Mouse (Mus musculus): ENCODE results near the gene Cfb. TPM values are rescaled to one million over a fixed set of nuclear protein-coding genes. Genes with fewer than 3 reads are reported as not detected.
A peak's percentile ranks its signal among the peaks of the same experiment; 100 is the strongest.

The Cfb gene
- polyA plus RNA-seq, 1 experiment from 2014 or later: 2.2 TPM

DNA sequence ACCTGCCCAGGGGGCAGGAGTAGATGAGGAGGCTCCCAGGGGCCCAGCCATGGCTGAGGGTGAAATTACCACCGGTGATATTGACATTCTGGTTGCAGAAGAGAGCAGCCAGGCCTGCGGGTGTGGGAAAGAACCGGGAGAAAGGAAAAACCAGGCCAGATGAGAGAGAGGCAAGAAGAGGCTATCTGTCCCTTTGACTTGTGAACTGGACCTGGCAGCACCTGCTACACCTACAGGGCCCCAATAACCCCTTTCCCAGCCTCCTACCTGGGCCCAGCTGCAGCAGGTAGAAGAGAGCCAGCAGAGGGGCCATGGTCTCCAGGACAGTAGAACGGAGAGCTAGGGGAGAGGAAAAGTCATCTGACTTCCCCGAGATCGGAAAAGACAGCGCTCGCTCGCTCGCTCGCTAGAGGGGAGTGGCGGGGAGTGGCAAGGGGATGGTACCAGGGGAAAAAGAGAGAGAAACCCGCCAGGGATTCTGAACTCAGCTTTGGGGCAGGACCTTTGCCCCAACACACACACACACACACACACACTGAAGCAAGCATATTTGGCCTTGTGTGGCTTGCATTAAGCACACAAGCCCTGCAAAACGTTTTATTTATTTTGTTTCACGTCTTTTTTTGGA, 19.5 kb upstream of the Cfb start, which contains the start of gene Gm20547:
TSS of gene Gm20547 (minus strand) at position 360 of the 628 bp plus-strand sequence.
- no peak within 1 kb of the TSS for H3K4me3 ChIP-seq (replicated peaks)
- no peak within 1 kb of the TSS for H3K4me2 ChIP-seq (replicated peaks)
- no peaks in the 10 kb centered on the region for H3K36me3 ChIP-seq
- WGBS: 10% methylated on average over 15 of the region's 15 CpGs
- ATAC-seq: no peak
- H3K9me3 ChIP-seq: no peaks in the 10 kb centered on the region
- H3K27ac ChIP-seq: no peak within 1 kb of the TSS
- H3K27me3 ChIP-seq: peaks cover 12% of the 10 kb centered on the region
- no peak within 1 kb of the TSS for H3K9ac ChIP-seq (replicated peaks)
- H3K4me1 ChIP-seq (replicated peaks): no peaks in the 10 kb centered on the region

DNA sequence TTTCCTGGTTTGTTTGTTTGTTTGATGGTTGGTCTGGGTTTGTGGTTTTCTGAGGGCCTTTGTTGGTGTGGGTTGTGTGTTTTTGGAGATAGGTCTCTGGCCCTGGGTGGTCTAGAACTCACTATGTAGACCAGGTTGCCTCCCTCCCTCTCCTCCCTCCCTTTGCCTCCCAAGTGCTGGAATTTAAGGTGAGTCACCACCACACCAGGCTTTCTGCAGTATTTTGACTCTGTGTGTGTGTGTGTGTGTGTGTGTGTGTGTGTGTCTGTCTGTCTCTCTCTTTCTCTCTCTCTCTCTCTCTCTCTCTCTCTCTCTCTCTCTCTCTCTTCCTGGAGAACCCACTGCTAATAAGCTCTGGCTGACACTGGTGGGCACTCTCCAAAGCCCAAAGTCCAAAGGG, 18.8 kb upstream of the Cfb start:
- Histone ChIP-seq H3K36me3 (no peaks in the 10 kb centered on the region), H3K9ac (replicated peaks) (no peak overlapping the region), H3K9me3 (no peaks in the 10 kb centered on the region), H3K4me2 (replicated peaks) (no peak overlapping the region), H3K4me1 (replicated peaks) (no peaks in the 10 kb centered on the region), H3K27me3 (peaks cover 12% of the 10 kb centered on the region), H3K27ac (no peak overlapping the region), H3K4me3 (replicated peaks) (no peak overlapping the region)
- no peak for ATAC-seq

GRCm38 (mm10) chr17:34879336-34879879, 17.1 kb upstream of the Cfb start, which contains the start of gene Zbtb12:
Zbtb12 (plus strand) TSS chr17:34879483.
- Histone ChIP-seq H3K36me3 (no peaks in the 10 kb centered on the region), H3K4me2 (replicated peaks) (no peak within 1 kb of the TSS), H3K27me3 (peaks cover 12% of the 10 kb centered on the region), H3K4me1 (replicated peaks) (no peaks in the 10 kb centered on the region), H3K27ac (no peak within 1 kb of the TSS), H3K9ac (replicated peaks) (no peak within 1 kb of the TSS), H3K9me3 (no peaks in the 10 kb centered on the region), H3K4me3 (replicated peaks) (no peak within 1 kb of the TSS)
- 73% methylated on average over 11 of the region's 11 CpGs for WGBS
- no peak for ATAC-seq

DNA sequence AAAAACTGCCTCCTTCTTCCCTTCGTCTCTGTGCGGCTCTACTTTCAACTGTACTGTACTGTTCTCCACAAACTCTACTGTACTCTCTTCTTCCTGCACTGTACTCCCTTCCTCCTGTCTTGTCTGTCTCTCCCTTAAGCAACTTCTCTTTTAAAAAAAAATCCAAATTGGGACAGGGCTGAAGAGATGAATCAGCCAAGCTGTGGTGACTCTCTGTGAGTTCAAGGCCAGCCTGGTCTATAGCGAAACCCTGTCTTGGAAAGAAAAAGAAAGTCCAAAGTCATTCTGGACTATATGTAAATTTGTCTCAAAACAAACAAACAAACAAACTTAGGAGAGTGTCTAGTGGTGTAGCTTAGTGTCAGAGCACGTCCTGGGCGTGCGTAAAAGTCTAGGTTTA, 12.0 kb upstream of the Cfb start:
- Histone ChIP-seq H3K4me3 (replicated peaks) (no peak overlapping the region), H3K27ac (no peak overlapping the region), H3K27me3 (no peaks in the 10 kb centered on the region; the same call in 1 of the 2 replicates), H3K9ac (replicated peaks) (no peak overlapping the region), H3K9me3 (no peaks in the 10 kb centered on the region), H3K4me1 (replicated peaks) (no peaks in the 10 kb centered on the region), H3K4me2 (replicated peaks) (no peak overlapping the region), H3K36me3 (no peaks in the 10 kb centered on the region)
- WGBS: 93% methylated on average over 6 of the region's 6 CpGs
- no peak for ATAC-seq

- Histone ChIP-seq H3K9me3 (no peaks in the 10 kb centered on the region), H3K4me1 (replicated peaks) (no peaks in the 10 kb centered on the region), H3K27ac (no peak overlapping the region), H3K27me3 (no peaks in the 10 kb centered on the region), H3K36me3 (no peaks in the 10 kb centered on the region), H3K4me3 (replicated peaks) (no peak overlapping the region), H3K4me2 (replicated peaks) (no peak overlapping the region), H3K9ac (replicated peaks) (no peak overlapping the region)
- 64% methylated on average over 7 of the region's 7 CpGs for WGBS
- ATAC-seq: no peak
Measured at GRCm38 (mm10) chr17:34865981-34866380, 3.7 kb upstream of the Cfb start.

GRCm38 (mm10) chr17:34861704-34862415, 458 bp downstream of the Cfb start:
- H3K9me3 ChIP-seq: no peaks in the 10 kb centered on the region
- no peaks in the 10 kb centered on the region for H3K4me1 ChIP-seq (replicated peaks)
- H3K27ac ChIP-seq: no peak overlapping the region
- H3K4me3 ChIP-seq (replicated peaks): no peak overlapping the region
- H3K9ac ChIP-seq (replicated peaks): no peak overlapping the region
- H3K36me3 ChIP-seq: peaks cover 12% of the 10 kb centered on the region
- H3K27me3 ChIP-seq: no peaks in the 10 kb centered on the region
- whole genome bisulfite sequencing: 75% methylated on average over 13 of the region's 13 CpGs
- ATAC-seq: no peak
- H3K4me2 ChIP-seq (replicated peaks): no peak overlapping the region

GRCm38 (mm10) chr17:34860514-34860913, 1.8 kb downstream of the Cfb start:
- H3K9ac ChIP-seq (replicated peaks): no peak overlapping the region
- H3K27ac ChIP-seq: no peak overlapping the region
- no peak overlapping the region for H3K4me2 ChIP-seq (replicated peaks)
- no peaks in the 10 kb centered on the region for H3K9me3 ChIP-seq
- H3K36me3 ChIP-seq: peaks cover 25% of the 10 kb centered on the region
- no peaks in the 10 kb centered on the region for H3K4me1 ChIP-seq (replicated peaks)
- WGBS: 86% methylated on average over 9 of the region's 9 CpGs
- no peaks in the 10 kb centered on the region for H3K27me3 ChIP-seq
- no peak for ATAC-seq
- H3K4me3 ChIP-seq (replicated peaks): no peak overlapping the region

GRCm38 (mm10) chr17:34858670-34859069, 3.6 kb downstream of the Cfb start:
- Histone ChIP-seq H3K9me3 (no peaks in the 10 kb centered on the region), H3K27ac (no peak overlapping the region), H3K9ac (replicated peaks) (no peak overlapping the region), H3K36me3 (peaks cover 41% of the 10 kb centered on the region), H3K4me3 (replicated peaks) (no peak overlapping the region), H3K27me3 (no peaks in the 10 kb centered on the region), H3K4me2 (replicated peaks) (no peak overlapping the region), H3K4me1 (replicated peaks) (no peaks in the 10 kb centered on the region)
- ATAC-seq: no peak
- 81% methylated on average over 4 of the region's 4 CpGs for WGBS

DNA sequence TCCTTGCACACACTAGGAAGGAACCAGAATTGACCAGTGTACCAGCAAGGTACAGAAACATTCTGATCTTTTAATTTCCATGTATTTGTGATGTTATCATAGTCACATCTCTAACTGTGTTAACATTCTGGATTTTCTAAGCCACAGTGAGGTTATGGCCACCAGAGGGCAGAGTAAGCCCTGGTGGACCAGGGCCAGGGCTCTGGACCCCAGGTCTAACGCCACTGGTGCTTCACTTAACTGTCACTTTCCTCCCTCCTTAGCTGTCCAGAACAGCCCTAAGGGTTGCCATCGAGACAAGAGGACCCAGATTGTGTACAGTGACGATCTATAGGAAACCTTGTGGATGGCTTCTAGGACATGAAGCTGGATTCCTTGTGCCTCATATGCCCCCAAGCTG, 6.5 kb downstream of the Cfb start:
- Histone ChIP-seq H3K4me2 (replicated peaks) (no peak overlapping the region), H3K4me1 (replicated peaks) (peaks cover 11% of the 10 kb centered on the region), H3K9ac (replicated peaks) (no peak overlapping the region), H3K27me3 (no peaks in the 10 kb centered on the region), H3K9me3 (no peaks in the 10 kb centered on the region), H3K36me3 (peaks cover 55% of the 10 kb centered on the region), H3K27ac (no peak overlapping the region), H3K4me3 (replicated peaks) (no peak overlapping the region)
- 0 out of 2 replicates have a peak, but pooled peaks have one; percentile 53 for ATAC-seq
- 34% methylated on average over 3 of the region's 3 CpGs for WGBS

DNA sequence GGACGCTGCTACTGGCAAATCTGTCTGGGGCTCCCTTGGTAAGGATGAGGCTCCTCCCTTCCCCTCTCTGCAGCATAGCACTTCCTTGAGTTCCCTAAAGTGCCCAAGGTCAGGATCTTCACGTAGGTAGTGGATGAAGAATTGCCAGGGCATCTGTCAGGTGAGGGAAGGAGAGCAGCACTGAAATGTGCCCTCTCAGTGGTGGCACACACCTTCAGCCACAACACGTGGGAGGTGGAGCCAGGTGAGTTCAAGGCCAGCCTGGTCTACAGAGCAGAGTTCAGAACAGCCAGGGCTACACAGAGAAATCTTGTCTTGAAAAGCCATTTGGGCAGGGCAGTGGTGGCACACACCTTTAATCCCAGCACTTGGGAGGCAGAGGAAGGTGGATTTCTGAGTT, 7.6 kb downstream of the Cfb start:
- no peaks in the 10 kb centered on the region for H3K9me3 ChIP-seq
- H3K4me2 ChIP-seq (replicated peaks): no peak overlapping the region
- H3K9ac ChIP-seq (replicated peaks): no peak overlapping the region
- H3K36me3 ChIP-seq: peaks cover 55% of the 10 kb centered on the region
- H3K4me1 ChIP-seq (replicated peaks): peaks cover 14% of the 10 kb centered on the region
- H3K4me3 ChIP-seq (replicated peaks): no peak overlapping the region
- 88% methylated on average over 3 of the region's 3 CpGs for WGBS
- no peak overlapping the region for H3K27ac ChIP-seq
- no peak for ATAC-seq
- no peaks in the 10 kb centered on the region for H3K27me3 ChIP-seq

DNA sequence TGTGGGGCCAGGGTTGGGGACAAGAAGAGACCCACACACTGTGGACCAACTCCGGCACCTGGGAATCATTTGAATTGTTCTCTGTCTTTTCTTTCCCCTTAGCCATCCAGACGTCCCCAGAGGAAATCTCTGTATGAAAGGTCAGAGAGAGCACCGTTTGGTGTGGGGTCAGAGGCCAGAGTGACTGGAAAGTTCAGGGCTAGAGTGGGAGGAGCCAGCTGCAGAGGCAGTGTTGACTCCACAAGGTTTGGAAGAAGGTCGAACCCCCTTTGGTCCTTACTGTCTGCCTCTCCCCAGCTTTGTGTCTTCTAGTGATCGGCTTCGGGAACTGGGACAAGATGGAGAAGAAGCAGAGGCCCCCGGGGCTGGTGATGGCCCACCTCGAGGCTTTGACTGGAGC, 8.8 kb downstream of the Cfb start:
- Histone ChIP-seq H3K27ac (no peak overlapping the region), H3K4me1 (replicated peaks) (peaks cover 26% of the 10 kb centered on the region), H3K4me2 (replicated peaks) (no peak overlapping the region), H3K9ac (replicated peaks) (no peak overlapping the region), H3K4me3 (replicated peaks) (no peak overlapping the region), H3K36me3 (peaks cover 55% of the 10 kb centered on the region), H3K9me3 (no peaks in the 10 kb centered on the region), H3K27me3 (no peaks in the 10 kb centered on the region)
- ATAC-seq: no peak
- 83% methylated on average over 8 of the region's 8 CpGs for WGBS

DNA sequence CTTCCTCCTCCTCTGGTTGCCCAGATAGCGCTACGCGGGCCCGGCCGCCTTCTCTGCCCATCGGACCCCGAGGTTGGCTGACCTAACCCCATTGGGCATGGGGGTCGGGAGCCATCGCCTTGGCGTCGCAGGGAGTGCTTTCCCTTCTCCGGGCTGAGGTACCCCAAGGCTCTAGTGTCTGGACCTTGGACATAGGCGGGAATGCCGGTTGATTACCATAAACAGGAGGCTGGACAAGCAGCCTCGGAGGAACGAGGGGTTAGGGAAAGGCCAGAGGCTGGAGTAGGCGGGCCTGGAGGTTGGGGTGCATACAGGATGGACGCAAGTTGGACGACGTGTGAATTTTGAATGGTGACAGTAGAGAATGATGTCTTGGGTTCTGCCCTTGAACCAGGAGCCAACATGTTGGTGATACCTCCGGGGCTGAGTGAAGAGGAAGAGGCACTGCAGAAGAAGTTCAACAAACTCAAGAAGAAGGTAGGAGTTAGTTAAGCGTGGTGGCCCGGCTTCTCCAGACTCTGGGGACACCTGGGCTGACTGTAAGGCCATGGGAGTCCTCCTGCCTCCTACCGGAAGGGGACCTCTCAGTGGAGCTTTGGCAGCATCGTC, 11.7 kb downstream of the Cfb start:
- H3K27ac ChIP-seq: peak overlapping the region; percentile 61; the same call in 1 of the 2 replicates
- H3K9me3 ChIP-seq: no peaks in the 10 kb centered on the region
- peaks cover 26% of the 10 kb centered on the region for H3K4me1 ChIP-seq (replicated peaks)
- WGBS: 2% methylated on average over 25 of the region's 25 CpGs
- H3K4me3 ChIP-seq (replicated peaks): peak overlapping the region; percentile 91
- peak overlapping the region; percentile 97 for H3K4me2 ChIP-seq (replicated peaks)
- peak overlapping the region; percentile 90 for H3K9ac ChIP-seq (replicated peaks)
- ATAC-seq: no peak
- H3K27me3 ChIP-seq: no peaks in the 10 kb centered on the region
- peaks cover 57% of the 10 kb centered on the region for H3K36me3 ChIP-seq

Measured in midbrain, embryonic 13.5 days (tissue).